Mouse (Mus musculus): ENCODE data around the gene Chrna10. TPM values are rescaled to one million over a fixed set of nuclear protein-coding genes. Genes with fewer than 3 reads are reported as not detected.

The Chrna10 gene
- total RNA-seq, 2 experiments from 2014 or later, result not detected

DNA sequence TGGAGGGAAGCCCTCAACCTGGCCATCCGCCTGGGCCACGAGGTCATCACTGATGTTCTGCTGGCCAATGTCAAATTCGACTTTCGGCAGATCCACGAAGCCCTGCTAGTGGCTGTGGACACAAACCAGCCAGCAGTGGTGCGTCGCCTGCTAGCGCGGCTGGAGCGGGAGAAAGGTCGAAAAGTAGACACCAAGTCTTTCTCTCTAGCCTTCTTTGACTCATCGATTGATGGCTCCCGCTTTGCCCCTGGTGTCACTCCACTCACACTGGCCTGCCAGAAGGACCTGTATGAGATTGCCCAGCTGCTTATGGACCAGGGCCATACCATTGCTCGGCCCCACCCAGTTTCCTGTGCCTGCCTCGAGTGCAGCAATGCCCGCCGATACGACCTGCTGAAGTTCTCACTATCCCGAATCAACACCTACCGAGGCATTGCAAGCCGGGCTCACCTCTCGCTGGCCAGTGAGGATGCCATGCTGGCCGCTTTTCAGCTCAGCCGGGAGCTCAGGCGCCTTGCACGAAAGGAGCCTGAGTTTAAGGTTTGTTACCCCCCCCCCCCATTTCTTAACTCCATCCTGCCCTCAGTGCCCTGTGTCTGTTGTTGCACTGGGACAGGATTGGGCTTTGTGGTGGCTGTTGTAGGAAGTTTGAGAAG is 32.5 kb downstream of the Chrna10 start:
- no peak for DNase-seq (ENCODE audit: low spot score)
- intact Hi-C loops (cut with DNase I), result no loop called here

DNA sequence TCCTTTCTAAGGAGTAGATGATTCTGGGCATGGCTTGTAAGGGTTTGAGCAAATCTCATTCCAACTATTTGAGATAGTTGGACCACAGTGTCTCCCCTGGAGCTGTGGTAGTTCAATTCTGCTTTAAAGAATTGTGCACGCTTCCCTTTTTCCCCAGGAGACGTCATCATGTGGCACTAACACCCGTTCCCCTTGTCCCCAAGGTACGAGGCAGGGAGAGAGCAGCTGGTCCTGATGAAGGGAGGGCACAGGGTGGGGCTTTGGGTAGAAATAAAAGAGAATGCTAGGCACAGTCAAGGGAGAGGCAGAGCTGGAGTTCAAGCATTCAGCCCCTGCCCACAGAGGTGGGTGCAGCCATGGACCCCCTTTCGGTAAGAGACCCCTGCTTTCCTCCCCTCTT is 33.8 kb downstream of the Chrna10 start, which contains the start of gene Trpc2:
Gene Trpc2, plus strand, starts transcription at position 301 of the 400 bp plus-strand sequence.
- no peak for DNase-seq (ENCODE audit: low spot score)
- intact Hi-C loops (cut with DNase I), result no loop called here

DNA sequence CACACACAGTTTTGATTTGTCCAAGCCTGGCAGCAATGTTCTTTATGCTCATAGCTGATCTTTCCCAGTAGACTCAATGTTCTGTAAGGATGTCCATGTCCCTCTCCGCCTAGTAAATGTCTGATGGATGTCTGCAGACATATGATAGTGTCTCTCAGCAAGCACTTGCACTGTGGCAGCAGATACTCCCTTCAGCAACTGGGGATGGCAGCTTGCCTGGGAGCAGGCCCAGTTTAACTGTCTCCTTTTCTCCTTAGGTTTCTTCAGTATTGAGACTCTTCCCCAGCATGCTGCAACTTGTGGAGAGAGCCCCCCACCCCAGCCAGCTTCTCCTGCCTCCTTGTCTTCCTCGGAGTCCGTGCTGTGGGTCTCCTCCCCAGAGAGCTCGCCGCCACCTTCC is 34.8 kb downstream of the Chrna10 start:
- no peak for DNase-seq (ENCODE audit: low spot score)
- intact Hi-C loops (cut with DNase I), result no loop called here

DNA sequence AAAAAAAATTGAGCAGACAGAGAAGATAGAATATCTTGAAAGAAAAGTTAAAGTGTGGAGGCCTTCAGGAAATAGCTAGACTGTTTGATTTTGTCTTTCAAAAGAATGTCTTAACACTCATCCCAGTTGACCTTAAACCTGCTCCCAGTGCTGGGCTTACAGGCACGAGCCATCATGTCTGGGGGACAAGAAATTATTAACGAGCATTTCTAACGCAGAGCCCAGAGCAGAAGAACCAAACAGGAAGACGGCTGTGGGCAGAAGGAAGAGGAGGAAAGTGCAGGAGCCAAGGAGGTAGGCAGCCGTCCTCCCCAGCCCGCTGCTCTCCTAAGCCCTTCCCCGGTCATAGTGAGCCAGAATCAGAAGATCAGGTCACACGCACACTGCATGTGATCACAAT is 36.3 kb downstream of the Chrna10 start:
- DNase-seq (ENCODE audit: low spot score), result no peak
- intact Hi-C loops (cut with DNase I), result no loop called here

DNA sequence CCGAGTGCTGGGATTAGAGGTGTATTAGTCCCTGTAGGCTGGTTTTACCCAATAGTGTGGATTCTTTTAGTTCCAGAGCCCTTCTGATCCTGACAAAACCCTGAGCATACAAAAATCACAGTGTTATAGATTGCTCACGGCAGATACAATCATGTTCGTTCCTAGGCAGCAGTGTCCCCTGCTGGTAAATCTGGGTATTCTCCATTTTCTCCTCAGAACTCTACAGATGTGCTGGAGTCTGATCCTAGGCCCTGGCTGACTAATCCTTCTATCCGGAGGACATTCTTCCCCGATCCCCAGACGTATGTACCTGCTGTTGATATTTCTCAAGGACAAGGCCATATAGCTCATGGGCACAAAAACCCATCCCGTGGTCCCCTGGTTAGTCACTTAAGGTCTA is 38.1 kb downstream of the Chrna10 start:
- no peak for DNase-seq (ENCODE audit: low spot score)
- intact Hi-C loops (cut with DNase I), result loop anchor here (2.0 to 5.0 kb wide), 4 partner anchors 80 to 426 kb away; no protein-coding TSS in a partner anchor

DNA sequence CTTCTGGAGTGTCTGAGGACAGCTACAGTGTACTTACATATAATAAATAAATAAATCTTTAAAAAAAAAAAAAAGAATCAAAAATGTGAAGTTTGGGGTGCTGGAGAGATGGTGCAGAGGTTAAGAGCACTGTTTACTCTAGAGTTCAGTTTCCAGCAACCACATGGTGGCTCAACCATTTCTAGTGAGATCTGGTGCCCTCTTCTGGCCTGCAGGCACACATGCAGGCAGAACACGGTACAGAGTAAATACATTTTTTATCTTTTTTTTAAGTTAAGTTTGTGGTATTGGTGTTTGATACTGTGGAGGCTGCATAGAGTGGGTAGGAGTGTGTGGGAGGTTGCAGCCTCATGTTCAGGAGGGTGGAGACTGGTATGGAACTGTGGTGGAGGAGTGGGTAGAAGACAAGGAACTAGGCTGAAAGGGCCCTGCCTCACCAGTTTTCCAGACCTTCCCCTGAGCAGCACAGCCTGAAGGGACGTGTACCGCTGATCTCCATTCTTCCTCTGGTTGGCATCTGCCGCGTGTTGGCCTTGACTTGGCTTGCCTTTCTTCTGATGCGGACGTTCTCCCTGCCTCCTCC is 39.8 kb downstream of the Chrna10 start:
- DNase-seq (ENCODE audit: low spot score), result no peak
- intact Hi-C loops (cut with DNase I), result loop anchor here (5.0 kb wide), 3 partner anchors 160 to 425 kb away; no protein-coding TSS in a partner anchor

DNA sequence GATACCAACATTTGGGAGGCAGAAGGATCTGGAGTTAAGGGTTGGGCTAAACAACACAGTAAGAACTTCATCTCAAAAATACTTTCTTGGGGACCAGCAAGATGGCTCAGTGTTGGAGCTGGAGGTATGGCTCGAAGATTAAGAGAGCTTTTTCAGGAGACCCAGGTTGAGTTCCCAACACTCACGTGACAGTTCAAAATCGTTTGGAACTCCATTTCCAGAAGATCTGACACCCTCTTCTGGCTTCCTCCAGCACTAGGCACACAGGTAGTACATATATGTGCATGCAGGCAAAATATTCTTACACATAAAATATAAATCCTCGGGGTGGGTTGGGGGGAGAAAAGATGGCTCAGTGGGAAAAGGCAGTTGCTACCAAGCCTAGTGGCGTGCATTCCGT is 50.3 kb downstream of the Chrna10 start:
- intact Hi-C loops (cut with DNase I), result loop anchor here (5.0 kb wide), 1 partner anchor 159 kb away; the partner anchor contains the start of genes Lamtor1 and Tomt

DNA sequence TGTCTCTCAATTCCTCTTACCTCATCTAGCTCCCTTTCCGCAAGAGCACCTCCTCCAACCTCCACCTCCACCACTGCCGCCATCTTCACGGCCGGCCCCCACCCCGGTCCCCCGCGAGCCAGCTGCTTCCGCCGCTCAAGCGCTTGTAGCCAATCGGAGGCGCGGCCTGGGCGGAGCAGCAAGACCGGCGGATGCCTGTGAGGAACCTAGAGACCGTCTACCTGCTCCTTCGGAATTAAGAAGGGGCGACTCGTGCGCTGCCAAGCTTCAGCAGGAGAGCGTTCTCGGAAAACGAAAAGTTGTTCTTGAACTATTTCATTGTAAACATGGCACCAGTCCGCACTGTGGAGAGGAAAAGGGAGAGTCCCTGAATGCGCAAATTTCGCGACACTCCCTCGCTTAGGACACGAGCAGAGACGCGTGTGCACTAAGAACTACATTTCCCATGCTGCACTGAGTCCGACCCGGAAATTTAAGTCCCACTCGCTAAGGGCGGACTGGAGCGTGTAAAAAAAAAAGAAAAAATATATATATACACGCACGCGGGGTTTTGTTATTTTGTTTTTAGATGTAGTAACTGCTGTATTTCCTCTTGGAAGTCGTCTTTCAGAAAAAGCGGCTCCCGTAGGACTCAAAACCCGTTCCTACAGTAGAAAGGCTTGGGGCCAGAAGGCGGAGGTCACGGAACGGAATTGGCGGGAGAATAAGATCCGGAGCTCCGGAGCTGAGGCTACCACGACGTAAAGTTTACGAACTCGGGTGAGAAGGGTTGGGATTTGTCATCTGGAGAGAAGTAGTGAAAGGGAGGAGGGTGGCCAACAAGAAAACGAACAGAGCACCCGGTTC is 51.4 kb downstream of the Chrna10 start, which contains the start of the genes Rnf121, Xndc1 and Xntrpc:
Gene Rnf121, minus strand, starts transcription at position 424 of the 846 bp plus-strand sequence.
Gene Xndc1, plus strand, starts transcription at position 466 of the 846 bp plus-strand sequence.
Gene Xntrpc, plus strand, starts transcription at position 668 of the 846 bp plus-strand sequence.
- intact Hi-C loops (cut with DNase I), result loop anchor here (5.0 kb wide), 1 partner anchor 158 kb away; the partner anchor contains the start of genes Lamtor1 and Tomt
- DNase-seq (ENCODE audit: low spot score), result peak; percentile 89

More for the DNA sequence above, 50.3 kb downstream of the Chrna10 start:
- DNase-seq (ENCODE audit: low spot score), result no peak

DNA sequence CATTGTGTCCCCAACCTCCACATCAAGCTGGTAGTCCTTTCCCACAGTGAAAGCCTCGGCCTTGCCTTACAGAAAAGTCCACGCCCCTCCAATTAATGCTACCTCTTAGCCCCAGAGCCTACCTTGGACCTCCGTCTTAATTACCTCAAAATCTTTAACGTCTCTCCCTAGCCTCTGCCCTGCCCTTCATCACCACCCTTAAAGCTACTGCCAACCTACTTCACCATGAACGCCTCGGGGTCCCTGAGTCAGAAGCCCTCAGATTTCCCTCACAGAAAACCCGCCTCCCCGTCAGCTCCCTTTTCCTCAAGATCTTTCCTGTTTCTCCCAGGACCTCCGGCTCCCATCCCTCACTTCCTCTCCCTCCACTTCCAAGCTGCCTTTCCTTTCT is 52.0 kb downstream of the Chrna10 start:
- no peak for DNase-seq (ENCODE audit: low spot score)
- intact Hi-C loops (cut with DNase I), result loop anchor here (5.0 kb wide), 2 partner anchors 132 to 157 kb away; partner anchors contain the start of genes Lamtor1, Lrrc51, Numa1 and Tomt

DNA sequence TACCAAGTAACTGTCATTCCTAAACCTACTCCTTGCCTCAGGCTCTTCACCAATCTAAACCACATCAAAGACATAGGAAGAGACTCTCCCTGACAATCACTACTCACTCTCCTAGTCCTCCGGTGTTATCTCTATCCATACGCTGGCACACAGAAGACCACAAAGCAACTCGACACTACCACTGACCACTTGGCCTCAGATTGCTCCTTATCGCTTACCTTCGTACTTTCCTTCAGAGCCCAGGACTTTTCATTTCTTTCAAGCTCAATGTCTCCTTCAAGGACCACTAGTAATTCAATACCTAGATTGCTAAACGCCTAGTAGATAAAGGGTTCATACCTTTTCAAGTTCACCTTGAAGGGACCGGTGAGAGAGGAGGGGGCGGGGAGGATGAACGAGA is 52.7 kb downstream of the Chrna10 start:
- DNase-seq (ENCODE audit: low spot score), result no peak
- intact Hi-C loops (cut with DNase I), result loop anchor here (5.0 kb wide), 1 partner anchor 132 kb away; the partner anchor contains the start of genes Lrrc51 and Numa1

DNA sequence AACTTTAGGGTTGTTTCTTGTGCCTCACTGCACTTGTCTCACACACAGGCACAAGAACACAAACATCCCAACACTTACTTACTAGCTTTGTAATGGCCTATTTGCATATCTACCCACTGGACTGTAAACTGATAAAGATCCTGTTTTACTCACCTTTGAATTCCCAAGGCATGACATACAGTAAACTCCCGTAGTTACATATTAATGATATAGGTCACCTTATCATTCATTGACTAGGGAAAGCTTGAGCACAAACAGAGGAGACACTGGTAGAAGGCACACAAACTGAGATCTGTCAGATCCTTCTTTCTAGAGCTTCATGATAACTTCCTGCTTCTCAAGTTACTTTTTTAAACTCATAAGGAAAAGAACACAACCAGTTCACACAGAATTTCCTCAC is 54.4 kb downstream of the Chrna10 start:
- intact Hi-C loops (cut with DNase I), result loop anchor here (5.0 kb wide), 1 partner anchor 130 kb away; the partner anchor contains the start of genes Lrrc51 and Numa1

DNA sequence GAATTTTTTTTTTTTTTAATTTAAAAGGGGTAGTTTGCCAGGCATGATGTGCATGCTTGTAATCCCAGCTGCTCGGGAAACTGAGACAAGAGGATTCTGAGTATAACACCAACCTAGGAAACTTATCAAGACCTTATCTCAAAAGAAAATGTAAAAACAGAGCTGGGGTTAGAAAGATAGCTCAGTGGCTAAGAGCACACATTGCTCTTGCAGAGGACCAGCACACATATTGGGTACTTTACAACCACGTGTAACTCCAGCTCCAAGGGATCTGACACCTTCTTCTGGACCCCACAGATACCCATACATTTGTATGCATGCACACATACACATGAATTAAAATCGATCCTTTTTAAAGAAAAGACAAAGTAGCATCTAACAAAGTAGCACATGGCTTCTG is 55.3 kb downstream of the Chrna10 start:
- intact Hi-C loops (cut with DNase I), result loop anchor here (5.0 kb wide), 1 partner anchor 129 kb away; the partner anchor contains the start of genes Lrrc51 and Numa1
- DNase-seq (ENCODE audit: low spot score), result no peak

More for the DNA sequence above, 54.4 kb downstream of the Chrna10 start:
- DNase-seq (ENCODE audit: low spot score), result no peak

Other genes with a start within 250 kb of the Chrna10 start
- under 1 TPM; 0.26 to 0.59 TPM for gene Folr1, start 246.0 kb downstream of the Chrna10 start, total RNA-seq (2021)
- gene Lamtor1, start 210.9 kb downstream of the Chrna10 start, total RNA-seq (2021), result 100 to 1,000 TPM; 105 to 111 TPM
- not detected for gene Tomt, start 210.5 kb downstream of the Chrna10 start, total RNA-seq (2021)
- gene Lrrc51, start 182.9 kb downstream of the Chrna10 start, total RNA-seq (2021), result 1 to 10 TPM; 3.3 to 4.1 TPM
- gene Numa1, start 182.7 kb downstream of the Chrna10 start, total RNA-seq (2021), result 10 to 100 TPM; 88.4 to 93.0 TPM
- 1 to 10 TPM; 6.5 to 6.8 TPM for gene Il18bp, start 98.1 kb downstream of the Chrna10 start, total RNA-seq (2021)
- gene Rnf121, start 51.4 kb downstream of the Chrna10 start, total RNA-seq (2021), result 10 to 100 TPM; 20.9 to 22.8 TPM
- gene Xndc1, start 51.3 kb downstream of the Chrna10 start, total RNA-seq (2021), result 1 to 10 TPM; 9.4 to 9.6 TPM
- gene Xntrpc, start 51.1 kb downstream of the Chrna10 start, total RNA-seq (2021), result under 1 TPM; 0.91 to 0.92 TPM
- gene Trpc2, start 33.7 kb downstream of the Chrna10 start, total RNA-seq (2021), result under 1 TPM; 0.11 to 0.47 TPM
- 100 to 1,000 TPM; 203 to 252 TPM for gene Art1, start 15.1 kb downstream of the Chrna10 start, total RNA-seq (2021)
- gene Art5, start 7.3 kb downstream of the Chrna10 start, total RNA-seq (2021), result 10 to 100 TPM; 10.5 to 14.3 TPM
- gene Nup98, start 93.3 kb upstream of the Chrna10 start, total RNA-seq (2021), result 10 to 100 TPM; 29.0 to 32.5 TPM
- gene Pgap2, start 93.4 kb upstream of the Chrna10 start, total RNA-seq (2021), result 10 to 100 TPM; 58.8 to 68.0 TPM
- 10 to 100 TPM; 24.8 to 30.5 TPM for gene Rhog, start 139.2 kb upstream of the Chrna10 start, total RNA-seq (2021)
- 10 to 100 TPM; 21.6 to 21.8 TPM for gene Stim1, start 151.0 kb upstream of the Chrna10 start, total RNA-seq (2021)